Mouse (Mus musculus) intestine, postnatal 0 days (tissue): Measurements from ENCODE around the gene Inpp5d. TPM values are rescaled to one million over a fixed set of nuclear protein-coding genes. Genes with fewer than 3 reads are reported as not detected.

ENCODE experiments used
- ATAC-seq: fragments of 200-750 bp; cut with Nextera tagmentation; 2 replicates; pipeline ENCODE4 v1.8.0; 2017; ENCODE audit warnings: mild to moderate bottlenecking, moderate TSS enrichment, moderate library complexity
- H3K27ac ChIP-seq: fragments of 300-500 bp; sonication (generic); 2 replicates; pipeline ENCODE4 v1.5.1; 2014; ENCODE audit warnings: mild to moderate bottlenecking, low read depth, low read length, moderate library complexity
- H3K27me3 ChIP-seq: fragments of 300-500 bp; sonication (generic); replicated peaks from 2 replicates; pipeline ENCODE4 v1.6.1; 2014; ENCODE audit warnings: low read length, mixed read lengths; ENCODE audit not compliant: control insufficient read depth, insufficient read depth
- H3K36me3 ChIP-seq: fragments of 300-500 bp; sonication (generic); 2 replicates; pipeline ENCODE4 v1.6.1; 2014; ENCODE audit warnings: mild to moderate bottlenecking, moderate library complexity; ENCODE audit not compliant: control insufficient read depth, insufficient read depth
- H3K4me1 ChIP-seq: fragments of 300-500 bp; sonication (generic); replicated peaks from 2 replicates; pipeline ENCODE4 v1.6.1; 2014; ENCODE audit warnings: antibody characterized with exemption, low read length, mixed read lengths; ENCODE audit not compliant: control insufficient read depth, insufficient read depth
- H3K4me2 ChIP-seq: fragments of 300-500 bp; sonication (generic); replicated peaks from 2 replicates; pipeline ENCODE4 v1.6.1; 2014; ENCODE audit warnings: low read depth, mild to moderate bottlenecking, moderate library complexity
- H3K4me3 ChIP-seq: fragments of 300-500 bp; sonication (generic); 2 replicates; pipeline ENCODE4 v1.5.1; 2014; ENCODE audit warnings: low read depth, low read length
- H3K9ac ChIP-seq: fragments of 300-500 bp; sonication (generic); 2 replicates; pipeline ENCODE4 v1.6.1; 2014; ENCODE audit warnings: mild to moderate bottlenecking, low read depth, low read length
- H3K9me3 ChIP-seq: fragments of 300-500 bp; sonication (generic); 2 replicates; pipeline ENCODE4 v1.6.1; 2016; ENCODE audit warnings: mixed run types; ENCODE audit not compliant: control insufficient read depth
- CTCF ChIP-seq: sonication (generic); IDR thresholded peaks from 2 replicates; pipeline ENCODE4 v1.5.1; 2016; ENCODE audit warnings: low read depth, mild to moderate bottlenecking, control low read depth, antibody characterized with exemption, moderate library complexity
- WGBS: fragments of 180-500 bp; shearing (Covaris S2); extraction: QIAGEN DNeasy Blood & Tissue Kit; methylation state at CpG from one replicate; pipeline ENCODE4 v1.1.7; 2014; 5-methylcytosine and 5-hydroxymethylcytosine counted together
- polyA plus RNA-seq: library from polyadenylated mRNA; unstranded; fragments of >200 nt; fragmentation: Nextera tagmentation; extraction: Ambion mirVana; gene quantifications from 2 replicates; pipeline ENCODE4 v1.2.1, GENCODE M21; 2015

Inpp5d gene
- polyA plus RNA-seq, 1 experiment from 2014 or later = 2.5 TPM

- Histone ChIP-seq H3K9me3 (no peaks in the 10 kb centered on the region), H3K4me2 (peak within 1 kb of the TSS; percentile 72), H3K27me3 (no peaks in the 10 kb centered on the region), H3K36me3 (peaks cover 14% of the 10 kb centered on the region), H3K4me1 (0 out of 2 replicates have a peak, but pooled peaks cover 4% of the 10 kb centered on the region), H3K9ac (peak within 1 kb of the TSS; percentile 91), H3K4me3 (peak within 1 kb of the TSS; percentile 73), H3K27ac (peak within 1 kb of the TSS; percentile 90)
- peak; percentile 96 for ATAC-seq
- 1% methylated on average over 78 of the region's 79 CpGs for WGBS
- TF ChIP-seq CTCF = peak; percentile 70
These were observed 135.7 kb downstream of the Inpp5d start, which contains the start of gene Atg16l1 for GRCm38 (mm10) chr1:87755641-87756470. Atg16l1 (plus strand) TSS chr1:87755870.

DNA sequence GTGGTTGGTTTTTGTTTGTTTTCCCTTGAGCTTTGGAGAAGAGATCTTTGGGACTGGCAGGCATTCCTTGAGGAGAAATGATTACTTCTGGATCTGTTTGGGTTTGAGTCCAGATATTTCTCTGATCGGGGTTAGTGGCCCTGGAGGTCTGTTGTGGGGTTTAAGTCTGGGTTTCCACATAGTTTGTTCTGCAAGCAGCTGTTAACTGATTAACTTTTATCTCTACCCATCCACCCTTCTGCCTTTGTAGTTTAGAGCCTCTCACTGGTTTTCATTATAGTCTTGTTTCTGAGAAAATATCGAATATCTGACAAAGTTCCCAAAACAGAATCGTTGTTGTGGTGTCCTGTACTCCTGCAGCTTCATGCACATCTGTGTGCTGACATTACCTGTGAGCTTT is 143.7 kb downstream of the Inpp5d start:
- H3K27ac ChIP-seq = no peak overlapping the region
- H3K9me3 ChIP-seq = no peaks in the 10 kb centered on the region
- TF ChIP-seq CTCF = no peak
- no peak overlapping the region for H3K4me2 ChIP-seq
- no peak overlapping the region for H3K4me3 ChIP-seq
- peaks cover 73% of the 10 kb centered on the region for H3K36me3 ChIP-seq
- no peak overlapping the region for H3K9ac ChIP-seq
- ATAC-seq = no peak
- 81% methylated on average over 3 of the region's 3 CpGs for WGBS
- no peaks in the 10 kb centered on the region for H3K27me3 ChIP-seq
- no peaks in the 10 kb centered on the region for H3K4me1 ChIP-seq

DNA sequence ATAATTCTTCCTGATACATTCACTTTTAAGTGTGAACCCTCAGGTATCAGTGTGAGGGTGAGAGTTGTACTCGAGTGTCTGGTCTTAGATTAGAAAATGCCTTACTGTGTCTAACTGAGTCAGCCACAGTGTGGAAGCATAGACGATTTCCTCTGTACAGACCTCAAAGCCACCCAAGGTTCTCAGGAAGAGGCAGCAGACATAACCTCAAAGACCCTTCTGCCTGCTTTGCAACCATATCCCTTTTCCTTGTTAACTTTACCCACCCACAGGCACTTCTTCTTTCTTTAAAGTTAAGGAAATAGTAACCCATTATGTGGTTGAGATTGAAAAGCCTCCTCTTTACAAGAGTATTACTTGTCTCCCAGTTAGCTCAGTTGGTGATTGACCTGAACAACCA is 145.6 kb downstream of the Inpp5d start:
- H3K27ac ChIP-seq = no peak overlapping the region
- TF ChIP-seq CTCF = no peak
- no peaks in the 10 kb centered on the region for H3K27me3 ChIP-seq
- H3K9ac ChIP-seq = no peak overlapping the region
- 86% methylated on average over 2 of the region's 2 CpGs for WGBS
- no peaks in the 10 kb centered on the region for H3K9me3 ChIP-seq
- no peak overlapping the region for H3K4me2 ChIP-seq
- no peak for ATAC-seq
- H3K4me3 ChIP-seq = no peak overlapping the region
- H3K36me3 ChIP-seq = peaks cover 67% of the 10 kb centered on the region
- no peaks in the 10 kb centered on the region for H3K4me1 ChIP-seq

DNA sequence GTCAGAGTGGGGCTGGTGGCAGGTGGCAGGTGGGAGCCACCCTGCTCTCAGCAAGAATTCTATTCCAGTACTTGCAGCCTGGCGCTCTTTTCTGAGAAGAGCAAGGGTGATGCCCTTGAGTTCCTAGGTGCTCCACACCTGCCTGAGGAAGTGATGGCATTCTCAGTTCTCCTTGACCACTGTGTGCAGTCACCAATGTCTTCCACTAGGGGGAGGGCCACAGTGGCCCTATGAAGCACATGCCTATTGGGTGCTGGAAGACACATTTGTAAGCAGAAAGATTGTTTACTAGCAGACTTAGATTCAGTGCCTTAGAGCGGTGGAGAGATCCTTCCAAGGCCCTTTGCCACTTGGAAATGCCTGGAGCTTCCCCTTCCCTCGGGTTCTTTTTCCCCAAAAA is 146.1 kb downstream of the Inpp5d start:
- peak; percentile 80 for TF ChIP-seq CTCF
- Histone ChIP-seq H3K9me3 (no peaks in the 10 kb centered on the region), H3K4me1 (no peaks in the 10 kb centered on the region), H3K27me3 (no peaks in the 10 kb centered on the region), H3K4me3 (no peak overlapping the region), H3K27ac (no peak overlapping the region), H3K4me2 (no peak overlapping the region), H3K9ac (no peak overlapping the region), H3K36me3 (peaks cover 72% of the 10 kb centered on the region)
- ATAC-seq = peak; percentile 38; the same call in 1 of the 2 replicates
- 80% methylated on average over 3 of the region's 3 CpGs for WGBS

DNA sequence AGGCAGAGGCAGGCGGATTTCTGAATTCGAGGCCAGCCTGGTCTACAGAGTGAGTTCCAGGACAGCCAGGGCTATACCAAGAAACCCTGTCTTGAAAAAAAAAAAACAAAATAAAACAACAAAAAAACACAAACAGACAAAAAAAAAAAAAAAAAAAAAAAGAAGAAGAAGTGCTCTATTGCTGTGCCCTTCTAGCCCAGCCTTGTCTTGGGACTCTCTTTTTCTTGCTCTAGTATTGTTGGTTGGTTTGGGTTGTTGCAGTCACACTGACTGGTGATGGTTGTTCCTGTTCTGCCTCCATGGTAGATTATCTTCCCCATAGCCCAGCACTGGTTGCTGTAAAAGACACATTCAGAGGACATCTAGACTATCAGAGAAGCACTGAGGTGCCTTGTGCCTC is 149.2 kb downstream of the Inpp5d start:
- Histone ChIP-seq H3K9ac (no peak overlapping the region), H3K27ac (no peak overlapping the region), H3K4me2 (no peak overlapping the region), H3K4me3 (no peak overlapping the region), H3K27me3 (no peaks in the 10 kb centered on the region), H3K4me1 (no peaks in the 10 kb centered on the region), H3K9me3 (no peaks in the 10 kb centered on the region), H3K36me3 (peaks cover 67% of the 10 kb centered on the region)
- TF ChIP-seq CTCF = no peak
- ATAC-seq = no peak
- WGBS = 94% methylated on average over 2 of the region's 2 CpGs

Other genes with a start within 250 kb of the Inpp5d start
- gene Kcnj13, start 225.6 kb upstream of the Inpp5d start, polyA plus RNA-seq = 0.70 and 0.82 TPM in 2 replicates
- not detected in 2 replicates for gene Snorc, start 150.0 kb upstream of the Inpp5d start, polyA plus RNA-seq
- 2.5 and 3.3 TPM in 2 replicates for gene Neu2, start 110.4 kb upstream of the Inpp5d start, polyA plus RNA-seq
- gene Ngef, start 46.4 kb upstream of the Inpp5d start, polyA plus RNA-seq = 13.3 and 14.0 TPM in 2 replicates
- 12.8 and 14.9 TPM in 2 replicates for gene Atg16l1, start 135.6 kb downstream of the Inpp5d start, polyA plus RNA-seq
- 0.18 and 0.37 TPM in 2 replicates for gene Sag, start 183.4 kb downstream of the Inpp5d start, polyA plus RNA-seq
- 20.2 and 24.1 TPM in 2 replicates for gene Dgkd, start 233.0 kb downstream of the Inpp5d start, polyA plus RNA-seq